Mouse (Mus musculus): Measurements from ENCODE around the gene Caskin2. TPM values are rescaled to one million over a fixed set of nuclear protein-coding genes. Genes with fewer than 3 reads are reported as not detected.

Caskin2 gene
- total and polyA plus RNA-seq, 3 experiments, result 2.9 to 8.2 (median 6.4) TPM

DNA sequence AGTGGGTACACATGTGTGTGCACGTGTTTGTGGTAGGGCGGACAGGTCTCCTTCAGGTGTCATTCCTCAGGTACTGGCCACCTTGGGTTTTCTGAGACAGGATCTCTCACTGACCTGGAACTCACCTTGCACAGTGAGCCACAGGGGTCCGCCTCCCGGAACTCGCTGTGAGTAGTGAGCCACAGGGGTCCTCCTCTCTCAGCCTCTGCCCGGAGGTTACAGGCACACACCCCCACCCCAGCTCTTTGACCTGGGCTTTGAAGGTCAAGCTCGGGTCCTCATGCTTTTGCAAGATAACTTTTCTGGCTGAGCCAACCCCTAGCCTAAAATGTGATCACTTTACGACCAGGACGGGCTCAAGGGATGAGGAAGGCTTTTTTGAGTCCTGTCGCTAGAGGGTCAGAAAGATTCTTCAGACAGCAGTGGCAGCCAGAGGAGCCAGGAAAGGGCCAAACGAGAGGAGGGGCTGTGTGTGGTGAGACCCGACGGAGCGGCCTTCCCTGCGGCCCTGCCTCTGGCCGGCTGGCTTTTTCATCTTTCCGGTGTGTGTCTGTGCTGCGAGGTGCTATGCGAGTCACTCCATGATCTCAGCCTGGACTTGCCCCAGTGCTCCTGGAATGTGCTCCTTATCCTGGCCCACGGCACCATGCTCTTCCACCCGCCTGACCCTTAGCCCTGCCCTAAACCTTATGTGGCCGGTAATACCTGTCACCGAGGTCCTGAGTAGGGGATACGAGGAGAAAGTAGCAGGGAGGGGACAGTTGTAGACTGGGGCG lies 17.3 kb upstream of the Caskin2 start:
- H3K9ac ChIP-seq (ENCODE audit: insufficient read depth, low read depth), result no peak overlapping the region
- peaks cover 0 to 11% of the 10 kb centered on the region in 2 experiments for H3K36me3 ChIP-seq (replicated peaks in 1 of 2; ENCODE audit: control insufficient read depth in 1 of 2, insufficient read depth in 1 of 2, low read length in 1 of 2)
- no peak for TF ChIP-seq USF1 (IDR thresholded peaks at IDR 0.05; ENCODE audit: low read depth, low read length)
- no peak for TF ChIP-seq UBTF (IDR thresholded peaks at IDR 0.05; ENCODE audit: low read depth, low read length)
- TF ChIP-seq SIN3A (IDR thresholded peaks at IDR 0.05; ENCODE audit: low read length), result no peak
- no peak for TF ChIP-seq ZKSCAN1 (IDR thresholded peaks at IDR 0.05; ENCODE audit: borderline replicate concordance, low read depth, low read length)
- TF ChIP-seq E2F4 (IDR thresholded peaks at IDR 0.05; ENCODE audit: insufficient replicate concordance, low read depth, low read length), result no peak
- no peak for TF ChIP-seq RCOR1 (conservative IDR thresholded peaks at IDR 0.05; ENCODE audit: low read depth, low read length)
- no peak for TF ChIP-seq CHD1 (IDR thresholded peaks at IDR 0.05; ENCODE audit: low read depth, low read length)
- TF ChIP-seq SMC3 (IDR thresholded peaks at IDR 0.05; ENCODE audit: low read depth, low read length), result no peak
- peaks cover 0 to 11% of the 10 kb centered on the region in 2 experiments; a peak in 2 of 4 replicates for H3K4me1 ChIP-seq (ENCODE audit: control insufficient read depth in 1 of 2, insufficient read depth in 2 of 2)
- dilution Hi-C loops (cut with MboI; ENCODE audit: extremely low pct_ligation_motif_present, extremely low pct_unique_long_range_greater_than_20kb, low sequenced_read_pairs) (no loop called here), in situ Hi-C loops (cut with MboI; ENCODE audit: low pct_ligation_motif_present, low pct_unique_long_range_greater_than_20kb, low sequenced_read_pairs) (no loop called here)
- no peak overlapping the region for H3K4me3 ChIP-seq (replicated peaks in 1 of 3; ENCODE audit: low read depth in 2 of 3, low read length in 2 of 3, poor library complexity in 1 of 3)
- no peaks in the 10 kb centered on the region for H3K27me3 ChIP-seq (replicated peaks)
- no peak for DNase-seq (ENCODE audit: extremely low read depth)
- no peak overlapping the region for H3K27ac ChIP-seq (ENCODE audit: insufficient read depth, low read depth)
- H3K79me2 ChIP-seq (replicated peaks; ENCODE audit: control insufficient read depth, extremely low read depth, insufficient read depth, poor library complexity, severe bottlenecking), result no peaks in the 10 kb centered on the region
- H3K9me3 ChIP-seq (replicated peaks; ENCODE audit: low read length), result no peaks in the 10 kb centered on the region
- H3K4me2 ChIP-seq (ENCODE audit: insufficient read depth, low read depth, poor library complexity, severe bottlenecking), result no peak overlapping the region

DNA sequence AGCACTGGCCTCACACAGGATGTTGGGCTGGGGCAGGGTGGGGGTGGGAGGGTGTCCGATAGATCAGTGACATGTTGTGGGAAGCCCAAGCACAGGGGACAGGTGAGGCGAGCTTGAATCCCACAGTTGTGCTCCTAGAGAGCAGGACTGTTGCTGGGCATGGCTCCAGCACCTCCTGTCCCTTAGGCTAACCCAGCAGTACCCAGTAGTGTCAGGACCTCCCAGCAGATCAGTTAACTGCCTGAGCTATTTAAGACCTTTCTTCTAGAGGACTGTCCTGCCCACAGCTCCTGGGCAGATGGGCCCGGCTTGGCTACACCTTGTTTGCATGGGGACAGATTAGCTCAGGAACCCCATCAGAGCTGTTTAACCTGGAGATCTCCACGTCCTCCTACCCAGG lies 15.6 kb upstream of the Caskin2 start:
- H3K4me1 ChIP-seq (ENCODE audit: control insufficient read depth in 1 of 2, insufficient read depth in 2 of 2), result peaks cover 3 to 18% of the 10 kb centered on the region in 2 experiments; a peak in 2 of 4 replicates

More for the DNA sequence above, 15.6 kb upstream of the Caskin2 start:
- Histone ChIP-seq H3K79me2 (replicated peaks; ENCODE audit: control insufficient read depth, extremely low read depth, insufficient read depth, poor library complexity, severe bottlenecking) (no peaks in the 10 kb centered on the region), H3K9me3 (replicated peaks; ENCODE audit: low read length) (no peaks in the 10 kb centered on the region), H3K4me3 (replicated peaks in 1 of 3; ENCODE audit: low read depth in 2 of 3, low read length in 2 of 3, poor library complexity in 1 of 3) (no peak overlapping the region), H3K9ac (ENCODE audit: insufficient read depth, low read depth) (no peak overlapping the region), H3K36me3 (replicated peaks in 1 of 2; ENCODE audit: control insufficient read depth in 1 of 2, insufficient read depth in 1 of 2, low read length in 1 of 2) (peaks cover 0 to 9% of the 10 kb centered on the region in 2 experiments), H3K27me3 (replicated peaks) (no peaks in the 10 kb centered on the region), H3K27ac (ENCODE audit: insufficient read depth, low read depth) (no peak overlapping the region), H3K4me2 (ENCODE audit: insufficient read depth, low read depth, poor library complexity, severe bottlenecking) (no peak overlapping the region)
- in situ Hi-C loops (cut with MboI; ENCODE audit: low pct_ligation_motif_present, low pct_unique_long_range_greater_than_20kb, low sequenced_read_pairs) (no loop called here), dilution Hi-C loops (cut with MboI; ENCODE audit: extremely low pct_ligation_motif_present, extremely low pct_unique_long_range_greater_than_20kb, low sequenced_read_pairs) (no loop called here)
- no peak for DNase-seq (ENCODE audit: extremely low read depth)
- TF ChIP-seq TCF12 (IDR thresholded peaks at IDR 0.05; ENCODE audit: low read depth, low read length), result no peak
- no peak for TF ChIP-seq USF1 (IDR thresholded peaks at IDR 0.05; ENCODE audit: low read depth, low read length)
- TF ChIP-seq BHLHE40 (IDR thresholded peaks at IDR 0.05; ENCODE audit: low read depth, low read length), result no peak
- no peak for TF ChIP-seq MXI1 (IDR thresholded peaks at IDR 0.05; ENCODE audit: low read depth, low read length)
- TF ChIP-seq ETS1 (conservative IDR thresholded peaks at IDR 0.05; ENCODE audit: low read depth, low read length), result no peak
- TF ChIP-seq CHD2 (IDR thresholded peaks at IDR 0.05; ENCODE audit: low read length), result no peak
- TF ChIP-seq TBP (conservative IDR thresholded peaks at IDR 0.05; ENCODE audit: low read depth, low read length), result no peak
- no peak for TF ChIP-seq CTCF (conservative IDR thresholded peaks at IDR 0.05 in 1 of 2, IDR thresholded peaks at IDR 0.05 in 1 of 2; ENCODE audit: low read depth in 2 of 2, low read length in 2 of 2)
- no peak for TF ChIP-seq MYC (IDR thresholded peaks at IDR 0.05; ENCODE audit: low read depth, low read length)
- no peak for TF ChIP-seq HCFC1 (IDR thresholded peaks at IDR 0.05; ENCODE audit: low read depth, low read length)
- TF ChIP-seq UBTF (IDR thresholded peaks at IDR 0.05; ENCODE audit: low read depth, low read length), result no peak
- TF ChIP-seq MEF2A (IDR thresholded peaks at IDR 0.05; ENCODE audit: borderline replicate concordance, low read depth, low read length), result no peak
- no peak for TF ChIP-seq SIN3A (IDR thresholded peaks at IDR 0.05; ENCODE audit: low read length)

Measured in CH12.LX (cell line).